Mouse (Mus musculus): ENCODE results near the gene Palm2.

- TF ChIP-seq POLR2A (IDR thresholded peaks at IDR 0.05; ENCODE audit: borderline replicate concordance, extremely low read depth, insufficient read depth, insufficient read length, poor library complexity, severe bottlenecking) (no peak), CTCF (IDR thresholded peaks at IDR 0.05; ENCODE audit: borderline replicate concordance, extremely low read depth, insufficient read depth, insufficient read length) (no peak)
Observed at GRCm38 (mm10) chr4:57570229-57570628, 136.2 kb downstream of the Palm2 start.

Data from brain, embryonic 14.5 days (tissue).